Mouse (Mus musculus) hindbrain, embryonic 10.5 days (tissue): ENCODE results near the gene Glrx2. TPM values are rescaled to one million over a fixed set of nuclear protein-coding genes. Genes with fewer than 3 reads are reported as not detected.

ENCODE experiments used
- DNase-seq: peaks from one replicate; pipeline ENCODE4 v3.0.0-alpha.2; 2017; ENCODE audit warnings: low spot score
- H3K27ac ChIP-seq: fragments of 300-500 bp; sonication (generic); 2 replicates; pipeline ENCODE4 v1.5.1; 2016; ENCODE audit warnings: mild to moderate bottlenecking, moderate library complexity
- H3K27me3 ChIP-seq: fragments of 300-500 bp; sonication (generic); 2 replicates; pipeline ENCODE4 v1.6.1; 2016; ENCODE audit warnings: mild to moderate bottlenecking; ENCODE audit not compliant: poor library complexity, insufficient read depth, severe bottlenecking
- H3K36me3 ChIP-seq: fragments of 300-500 bp; sonication (generic); 2 replicates; pipeline ENCODE4 v1.6.1; 2016; ENCODE audit warnings: mild to moderate bottlenecking, moderate library complexity
- H3K4me1 ChIP-seq: fragments of 300-500 bp; sonication (generic); replicated peaks from 2 replicates; pipeline ENCODE4 v1.6.1; 2016; ENCODE audit warnings: mild to moderate bottlenecking
- H3K4me3 ChIP-seq: fragments of 300-500 bp; sonication (generic); 2 replicates; pipeline ENCODE4 v1.5.1; 2016; ENCODE audit warnings: mild to moderate bottlenecking, moderate library complexity
- H3K9me3 ChIP-seq: fragments of 300-500 bp; sonication (generic); 2 replicates; pipeline ENCODE4 v1.6.1; 2016; ENCODE audit warnings: mild to moderate bottlenecking, moderate library complexity
- WGBS: fragments of 180-500 bp; shearing (Covaris S2); methylation state at CpG from one replicate; pipeline ENCODE4 v1.1.7; 2016; 5-methylcytosine and 5-hydroxymethylcytosine counted together
- polyA plus RNA-seq: library from polyadenylated mRNA; unstranded; fragments of >200 nt; fragmentation: Nextera tagmentation; extraction: Ambion mirVana; gene quantifications from 2 replicates; pipeline ENCODE4 v1.2.1, GENCODE M21; 2016

The Glrx2 gene
- polyA plus RNA-seq, 1 experiment from 2014 or later: 91.5 TPM

- Histone ChIP-seq H3K27me3 (no peaks in the 10 kb centered on the region), H3K4me3 (no peak overlapping the region), H3K27ac (no peak overlapping the region), H3K4me1 (peaks cover 7% of the 10 kb centered on the region; the same call in 1 of the 2 replicates), H3K36me3 (peaks cover 74% of the 10 kb centered on the region), H3K9me3 (no peaks in the 10 kb centered on the region)
- 87% methylated on average over 4 of the region's 4 CpGs for WGBS
- DNase-seq: no peak
These were observed 49.7 kb downstream of the Glrx2 start for GRCm38 (mm10) chr1:143765801-143766200.

GRCm38 (mm10) chr1:143766238-143766637 is 50.1 kb downstream of the Glrx2 start:
- H3K4me1 ChIP-seq: peaks cover 8% of the 10 kb centered on the region; the same call in 1 of the 2 replicates
- peaks cover 69% of the 10 kb centered on the region for H3K36me3 ChIP-seq
- H3K9me3 ChIP-seq: no peaks in the 10 kb centered on the region
- no peaks in the 10 kb centered on the region for H3K27me3 ChIP-seq
- H3K27ac ChIP-seq: no peak overlapping the region
- H3K4me3 ChIP-seq: no peak overlapping the region
- DNase-seq: no peak
- WGBS: 90% methylated on average over 6 of the region's 6 CpGs

GRCm38 (mm10) chr1:143770444-143771109 is 54.4 kb downstream of the Glrx2 start:
- 54% methylated on average over 20 of the region's 20 CpGs for WGBS
- Histone ChIP-seq H3K9me3 (no peaks in the 10 kb centered on the region), H3K27me3 (no peaks in the 10 kb centered on the region), H3K4me3 (no peak overlapping the region), H3K4me1 (peaks cover 17% of the 10 kb centered on the region; the same call in 1 of the 2 replicates), H3K27ac (no peak overlapping the region), H3K36me3 (peaks cover 30% of the 10 kb centered on the region)
- DNase-seq: peak; percentile 7

GRCm38 (mm10) chr1:143773082-143773481 is 56.9 kb downstream of the Glrx2 start:
- H3K4me1 ChIP-seq: peaks cover 27% of the 10 kb centered on the region
- H3K27me3 ChIP-seq: no peaks in the 10 kb centered on the region
- peaks cover 16% of the 10 kb centered on the region for H3K36me3 ChIP-seq
- 83% methylated on average over 7 of the region's 7 CpGs for WGBS
- no peak for DNase-seq
- H3K9me3 ChIP-seq: no peaks in the 10 kb centered on the region
- no peak overlapping the region for H3K4me3 ChIP-seq
- no peak overlapping the region for H3K27ac ChIP-seq

GRCm38 (mm10) chr1:143773909-143774308 is 57.8 kb downstream of the Glrx2 start:
- H3K4me1 ChIP-seq: peaks cover 35% of the 10 kb centered on the region
- H3K27me3 ChIP-seq: no peaks in the 10 kb centered on the region
- peaks cover 12% of the 10 kb centered on the region for H3K36me3 ChIP-seq
- 86% methylated on average over 6 of the region's 6 CpGs for WGBS
- no peak for DNase-seq
- no peaks in the 10 kb centered on the region for H3K9me3 ChIP-seq
- no peak overlapping the region for H3K27ac ChIP-seq
- H3K4me3 ChIP-seq: no peak overlapping the region

GRCm38 (mm10) chr1:143776446-143777411 is 60.6 kb downstream of the Glrx2 start, which contains the start of the genes Trove2 and Uchl5:
Gene Trove2 (minus strand): TSS chr1:143777068.
Gene Uchl5 (plus strand): TSS chr1:143777272.
- Histone ChIP-seq H3K36me3 (no peaks in the 10 kb centered on the region), H3K9me3 (no peaks in the 10 kb centered on the region), H3K27me3 (no peaks in the 10 kb centered on the region), H3K27ac (peak within 1 kb of the TSS; percentile 92), H3K4me3 (peak within 1 kb of the TSS; percentile 86), H3K4me1 (peaks cover 28% of the 10 kb centered on the region)
- WGBS: under 1% methylated on average over 84 of the region's 84 CpGs
- peak; percentile 99 for DNase-seq

- H3K4me3 ChIP-seq: peak overlapping the region; percentile 86
- no peaks in the 10 kb centered on the region for H3K36me3 ChIP-seq
- H3K9me3 ChIP-seq: no peaks in the 10 kb centered on the region
- no peak for DNase-seq
- H3K27me3 ChIP-seq: no peaks in the 10 kb centered on the region
- H3K27ac ChIP-seq: peak overlapping the region; percentile 92
- under 1% methylated on average over 39 of the region's 39 CpGs for WGBS
- peaks cover 28% of the 10 kb centered on the region for H3K4me1 ChIP-seq
These were observed 61.5 kb downstream of the Glrx2 start for GRCm38 (mm10) chr1:143777558-143778218.

- no peaks in the 10 kb centered on the region for H3K27me3 ChIP-seq
- DNase-seq: peak; percentile 47
- WGBS: 68% methylated on average over 2 of the region's 2 CpGs
- H3K4me1 ChIP-seq: no peaks in the 10 kb centered on the region
- no peak overlapping the region for H3K4me3 ChIP-seq
- H3K36me3 ChIP-seq: peaks cover 23% of the 10 kb centered on the region
- no peak overlapping the region for H3K27ac ChIP-seq
- H3K9me3 ChIP-seq: no peaks in the 10 kb centered on the region
These were observed 72.6 kb downstream of the Glrx2 start for GRCm38 (mm10) chr1:143788584-143789227.

Other genes starting within 250 kb of the Glrx2 start
- 0.44 and 0.50 TPM in 2 replicates for gene B3galt2, start 75.7 kb upstream of the Glrx2 start, polyA plus RNA-seq
- gene Cdc73, start 13.4 kb upstream of the Glrx2 start, polyA plus RNA-seq: 27.9 and 34.6 TPM in 2 replicates
- 26.5 and 33.5 TPM in 2 replicates for gene Trove2, start 60.7 kb downstream of the Glrx2 start, polyA plus RNA-seq
- gene Uchl5, start 60.9 kb downstream of the Glrx2 start, polyA plus RNA-seq: 78.4 and 106 TPM in 2 replicates